Mouse (Mus musculus) liver, adult 2 months (tissue): ENCODE data around the gene Tmem131.

Experiments used
- CTCF ChIP-seq: fragments of 200-500 bp; IDR thresholded peaks from 2 replicates; pipeline ENCODE4 v1.5.1; 2011; ENCODE audit warnings: low read depth, low read length, control low read depth
- POLR2A ChIP-seq: fragments of 200-500 bp; IDR thresholded peaks from 2 replicates; pipeline ENCODE4 v1.6.1; 2011; ENCODE audit warnings: low read length, control low read depth; ENCODE audit not compliant: insufficient read depth; ENCODE audit errors: extremely low read depth

DNA sequence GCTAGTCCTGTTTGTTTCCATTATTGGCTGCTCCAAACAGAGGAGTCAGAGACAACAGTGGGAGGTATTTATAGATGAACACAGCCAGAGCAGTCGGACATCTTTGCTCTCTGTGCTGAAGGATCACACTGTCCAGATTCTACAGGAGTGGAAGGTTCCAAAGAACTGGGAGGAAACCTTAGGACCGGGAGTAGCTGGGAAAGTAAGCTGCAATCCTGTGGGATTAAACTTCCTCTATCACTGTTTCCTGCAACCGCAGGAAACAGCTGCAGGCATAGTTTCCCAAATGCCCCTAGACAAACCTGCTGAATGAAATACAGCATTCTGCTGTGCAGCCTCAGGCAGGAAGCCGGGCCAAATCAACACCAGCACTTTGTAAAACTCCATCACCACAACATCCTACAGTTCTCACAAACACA lies 83.0 kb downstream of the Tmem131 start:
- no peak for TF ChIP-seq POLR2A
- no peak for TF ChIP-seq CTCF
